Mouse (Mus musculus) erythroid progenitor cell, adult 5-6 weeks (primary cell): ENCODE measurements around the gene Paxx. TPM values are rescaled to one million over a fixed set of nuclear protein-coding genes. Genes with fewer than 3 reads are reported as not detected.

ENCODE experiments used
- ATAC-seq: replicated peaks from 2 replicates; pipeline ENCODE4 v1.8.0; 2016; ENCODE audit warnings: moderate number of reproducible peaks, mild to moderate bottlenecking, moderate TSS enrichment, inconsistent platforms; ENCODE audit not compliant: poor library complexity, low FRiP score, severe bottlenecking
- total RNA-seq, 2 experiments: library from RNA; stranded (forward) in 1 of 2; stranded (reverse) in 1 of 2; fragments of 150-400 nt in 1 of 2; fragments of 186-747, 209-891 nt in 1 of 2; gene quantifications; 2 replicates each; pipeline versions ENCODE4 v1.2.3 to v1.2.4; 2015 to 2017; ENCODE audit warnings: low replicate concordance in 2 of 2

Paxx gene
- total RNA-seq, 2 experiments from 2014 or later, result 17.6 TPM; not detected in 1

GRCm38 (mm10) chr2:25456205-25456953 lies 4.5 kb downstream of the Paxx start, which contains the start of gene Clic3:
TSS of gene Clic3 (plus strand) at chr2:25456838.
- ATAC-seq, result no peak

DNA sequence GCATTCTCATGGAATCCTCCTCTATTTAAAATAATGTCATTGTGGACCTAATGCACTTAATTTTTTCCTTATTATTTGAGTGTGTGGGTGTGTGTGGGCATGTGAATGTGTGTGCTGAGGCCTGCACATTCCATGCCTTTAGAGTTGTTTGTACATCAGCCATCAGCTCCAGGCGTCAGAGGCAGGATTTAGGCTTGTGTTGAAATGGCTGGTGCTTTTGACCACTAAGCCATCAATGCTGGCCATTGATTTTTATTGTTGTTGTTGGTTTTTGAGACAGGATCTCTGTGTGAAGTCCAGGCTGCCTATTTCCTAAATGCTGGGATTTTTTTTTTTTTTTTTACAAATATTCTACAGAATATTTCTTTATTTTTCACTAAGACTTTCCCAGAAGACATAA lies 7.9 kb downstream of the Paxx start:
- ATAC-seq, result no peak

DNA sequence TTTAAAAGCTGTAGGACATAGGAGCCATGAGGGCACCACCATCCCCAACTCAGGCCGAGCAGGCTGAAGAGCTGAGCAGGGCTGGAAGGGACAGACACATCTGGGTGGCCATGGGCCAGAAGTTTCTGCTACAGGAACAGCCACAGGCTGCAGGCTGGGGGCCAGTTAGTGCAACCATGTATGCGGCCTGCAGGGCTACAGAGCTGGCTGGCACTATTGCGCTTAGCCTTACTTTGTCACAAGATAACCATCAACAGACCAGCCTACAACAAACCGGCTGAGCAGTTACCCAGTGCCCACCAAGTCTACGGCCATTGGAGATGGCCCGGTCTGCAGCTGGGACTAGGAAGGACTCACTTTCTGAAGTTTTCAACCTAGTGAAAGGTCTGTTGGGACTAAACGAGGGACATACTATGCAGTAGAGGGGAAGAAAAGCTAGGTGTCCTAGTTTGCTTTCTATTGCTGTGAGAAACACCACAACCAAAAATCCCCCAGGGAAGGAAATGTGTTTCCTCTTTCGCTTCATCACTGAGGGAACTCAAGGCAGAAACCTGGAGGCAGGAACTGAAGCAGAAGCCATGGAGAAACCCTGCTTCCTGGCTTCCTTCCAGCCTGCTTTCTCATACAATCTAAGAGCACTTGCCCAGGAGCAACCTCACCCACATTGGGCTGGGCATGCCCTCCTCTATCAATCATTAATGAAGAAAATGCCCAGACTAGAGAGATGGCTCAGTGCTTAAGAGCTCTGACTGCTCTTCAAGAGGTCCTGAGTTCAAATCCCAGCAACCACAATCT lies 9.8 kb downstream of the Paxx start:
- no peak for ATAC-seq

DNA sequence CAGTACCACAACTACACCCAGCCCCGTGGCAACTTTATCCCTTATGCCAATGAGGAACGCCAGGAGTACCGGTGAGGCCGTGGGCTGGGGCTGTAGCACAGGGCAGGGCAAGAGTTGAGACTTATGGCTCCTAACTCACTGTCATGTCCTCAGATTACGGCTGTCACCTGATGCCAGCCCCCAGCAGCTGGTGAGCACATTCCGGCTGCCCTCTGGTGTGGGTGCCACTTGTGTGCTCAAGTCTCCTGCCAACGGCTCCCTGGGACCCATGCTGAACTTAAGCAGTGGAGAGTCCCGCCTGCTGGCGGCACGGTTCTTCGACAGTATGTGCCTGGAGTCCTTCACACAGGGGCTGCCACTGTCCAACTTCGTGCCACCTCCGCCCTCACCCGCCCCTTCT lies 18.2 kb downstream of the Paxx start:
- ATAC-seq, result no peak

DNA sequence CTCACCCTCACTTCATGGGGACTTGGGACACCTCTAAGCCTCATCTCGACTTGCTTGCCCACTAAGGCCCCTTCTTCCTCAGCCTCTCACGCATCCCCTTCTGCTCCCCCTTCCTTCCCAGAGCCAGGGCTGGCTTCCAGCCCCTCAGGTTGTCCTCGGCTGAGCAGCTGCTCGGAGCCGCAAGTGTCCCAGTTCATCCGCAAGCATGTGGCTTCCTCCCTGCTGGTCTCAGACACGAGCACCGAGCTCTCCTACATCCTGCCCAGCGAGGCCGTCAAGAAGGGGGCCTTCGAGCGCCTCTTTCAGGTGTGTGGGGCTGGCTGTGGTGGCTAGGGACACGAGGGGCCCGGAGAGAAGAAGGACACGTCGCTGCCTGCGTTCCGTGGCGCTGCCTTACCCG lies 19.8 kb downstream of the Paxx start:
- no peak for ATAC-seq

GRCm38 (mm10) chr2:25436286-25436820 lies 24.5 kb downstream of the Paxx start:
- no peak for ATAC-seq

DNA sequence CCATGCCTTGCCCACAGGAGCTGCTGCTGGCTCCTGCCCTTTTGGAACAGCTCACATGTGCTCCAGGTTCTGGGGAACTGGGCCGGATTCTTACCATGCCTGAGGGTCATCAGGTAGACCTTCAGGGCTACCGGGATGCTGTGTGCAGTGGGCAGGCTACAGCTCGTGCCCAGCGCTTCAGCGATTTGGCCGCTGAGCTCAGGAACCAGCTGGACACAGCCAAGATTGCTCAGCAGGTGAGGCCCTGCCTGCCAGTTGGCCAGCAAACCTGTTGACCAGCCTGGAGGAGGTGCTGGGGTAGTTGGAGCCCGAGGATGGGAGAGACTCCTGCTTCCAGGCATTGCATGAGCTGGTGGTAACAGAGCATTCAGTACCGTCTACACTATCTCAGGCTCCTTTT lies 26.6 kb downstream of the Paxx start:
- no peak for ATAC-seq

- ATAC-seq, result no peak
Observed at GRCm38 (mm10) chr2:25433101-25433500, 27.8 kb downstream of the Paxx start.

DNA sequence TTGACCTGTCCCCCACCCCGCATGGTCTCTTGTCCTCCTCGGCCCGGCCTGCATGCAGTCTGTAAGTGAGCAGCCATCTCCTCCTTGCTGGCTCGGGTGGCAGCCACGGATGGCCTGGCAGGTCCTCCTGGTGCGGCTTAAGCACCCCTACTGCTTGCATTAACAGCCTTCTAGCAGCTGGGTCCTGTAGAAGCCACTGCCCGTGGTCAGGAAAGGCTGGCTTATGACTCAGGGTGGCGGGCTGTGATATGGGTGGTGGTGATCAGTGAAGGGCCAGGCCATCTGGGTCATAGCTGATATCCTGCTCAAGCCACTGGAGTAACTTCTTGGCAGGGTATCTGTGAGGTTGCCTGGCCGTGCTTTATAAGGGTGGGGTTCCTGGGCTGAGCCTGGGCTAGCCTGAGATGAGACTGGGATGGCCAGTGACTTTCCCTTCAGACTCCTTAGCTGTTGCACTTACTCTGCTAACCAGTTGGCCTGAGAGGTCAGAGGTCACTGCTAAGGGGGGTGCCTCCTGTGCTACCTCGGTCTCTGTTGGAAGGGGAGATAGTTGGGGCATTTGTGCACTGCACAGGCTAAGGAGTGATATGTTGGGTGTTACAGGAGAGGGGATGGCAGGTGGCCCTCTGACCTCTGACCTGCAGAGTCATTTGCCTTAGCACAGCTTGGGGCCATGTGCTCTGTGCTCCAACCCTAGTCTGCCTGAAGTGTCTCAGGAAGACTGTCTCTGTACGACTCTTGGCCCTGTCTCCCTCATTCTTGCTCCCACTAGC lies 28.4 kb downstream of the Paxx start:
- no peak for ATAC-seq

GRCm38 (mm10) chr2:25431308-25431855 lies 29.5 kb downstream of the Paxx start:
- ATAC-seq, result no peak

GRCm38 (mm10) chr2:25430395-25431233 lies 30.3 kb downstream of the Paxx start:
- ATAC-seq, result no peak

DNA sequence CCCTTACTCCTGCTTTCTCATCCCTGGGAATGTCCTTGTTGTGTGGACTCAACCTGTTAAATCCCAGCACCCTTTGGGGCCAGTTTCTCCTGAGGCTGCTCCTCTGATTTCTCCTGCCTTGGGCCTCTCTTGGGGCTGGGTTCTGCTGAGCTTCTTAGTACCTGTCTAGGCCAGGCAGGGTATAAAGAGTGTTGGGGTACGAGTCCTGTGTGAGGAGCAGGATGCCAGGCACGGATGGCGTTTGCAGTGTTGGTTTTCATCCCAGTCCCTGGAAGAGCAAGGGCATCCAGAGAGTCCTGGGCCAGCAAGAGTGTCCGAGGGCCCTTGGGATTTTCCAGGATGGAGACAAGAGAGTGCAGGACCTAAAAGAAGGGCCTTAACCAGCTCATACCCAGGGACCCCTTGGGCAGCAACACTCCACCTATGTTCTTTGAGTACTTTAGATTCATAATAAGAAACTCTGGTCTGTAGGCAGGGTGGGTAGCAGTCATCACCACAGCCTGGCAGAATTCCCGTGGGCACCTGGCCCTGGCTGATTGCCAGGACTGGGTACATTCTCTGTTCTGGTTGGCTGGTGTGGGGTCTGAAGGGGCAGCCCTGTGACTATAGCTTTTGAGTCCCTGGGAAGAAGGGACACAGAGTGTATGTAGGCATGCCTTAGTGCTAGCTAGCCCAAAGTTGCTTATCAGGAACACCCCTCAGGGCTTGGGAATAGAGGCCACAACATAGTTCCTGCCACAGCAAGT lies 31.3 kb downstream of the Paxx start:
- no peak for ATAC-seq

GRCm38 (mm10) chr2:25428442-25429236 lies 32.3 kb downstream of the Paxx start, which contains the start of gene Abca2:
TSS of gene Abca2 (plus strand) at chr2:25428703.
- ATAC-seq, result peak; percentile 82

- no peak for ATAC-seq
Observed at GRCm38 (mm10) chr2:25427256-25427655, 33.6 kb downstream of the Paxx start.

DNA sequence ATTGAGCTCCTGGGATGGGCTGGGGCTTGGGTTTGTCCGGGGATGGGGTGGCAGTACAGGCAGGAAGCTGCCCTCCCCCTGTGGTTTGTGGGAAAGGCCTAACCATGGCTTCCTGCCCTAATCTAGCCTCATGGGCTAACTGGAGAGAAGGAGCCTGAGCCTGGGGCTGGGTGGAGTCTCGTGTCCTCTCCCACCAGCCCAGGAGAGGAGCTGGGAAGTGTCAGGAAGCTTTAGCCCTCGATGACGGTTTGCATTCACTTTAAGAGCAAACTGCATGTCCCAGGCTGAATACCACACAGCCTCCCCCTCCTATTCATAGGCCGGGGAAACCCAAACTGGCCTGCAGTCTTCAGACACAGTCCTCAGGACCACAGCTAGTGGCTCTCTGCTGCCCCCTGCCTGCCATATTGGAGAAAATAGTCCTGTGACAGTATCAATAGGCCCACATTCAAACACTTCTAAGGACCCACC lies 34.1 kb downstream of the Paxx start:
- ATAC-seq, result 0 out of 2 replicates have a peak, but pooled peaks have one; percentile 44

DNA sequence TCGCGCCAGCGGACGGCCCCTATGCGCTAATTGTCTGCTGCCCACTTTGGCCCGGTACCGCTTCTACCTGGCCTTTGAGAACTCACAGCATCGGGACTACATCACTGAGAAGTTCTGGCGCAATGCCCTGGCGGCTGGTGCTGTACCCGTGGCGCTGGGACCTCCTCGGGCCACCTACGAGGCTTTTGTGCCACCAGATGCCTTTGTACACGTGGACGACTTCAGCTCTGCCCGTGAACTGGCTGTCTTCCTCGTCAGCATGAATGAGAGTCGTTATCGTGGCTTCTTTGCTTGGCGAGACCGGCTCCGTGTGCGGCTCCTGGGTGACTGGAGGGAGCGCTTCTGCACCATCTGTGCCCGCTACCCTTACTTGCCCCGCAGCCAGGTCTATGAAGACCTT lies 35.4 kb downstream of the Paxx start:
- no peak for ATAC-seq

DNA sequence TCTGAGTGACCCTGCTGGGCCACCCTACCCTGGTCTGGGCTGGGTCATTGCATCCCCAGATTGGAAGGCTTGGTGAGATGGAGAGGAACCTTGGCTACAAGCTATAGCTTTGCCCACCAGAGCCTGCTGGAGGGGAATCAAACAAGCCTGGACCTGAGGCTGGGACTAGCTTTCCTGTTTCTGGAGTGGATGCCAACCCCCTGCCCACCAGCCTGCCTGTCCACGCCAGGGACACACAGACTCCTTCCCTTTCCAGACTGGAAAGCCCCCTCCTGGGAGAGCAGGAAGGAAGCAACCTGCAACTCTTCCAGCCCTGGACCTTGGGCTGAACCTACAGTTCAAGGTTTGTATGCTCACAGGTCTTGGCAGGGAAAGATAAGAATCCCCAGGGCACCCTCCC lies 37.3 kb downstream of the Paxx start:
- ATAC-seq, result no peak
